Mouse (Mus musculus): ENCODE results near the gene Cdc42bpg. TPM values are rescaled to one million over a fixed set of nuclear protein-coding genes. Genes with fewer than 3 reads are reported as not detected.

Gene Cdc42bpg
- total and polyA plus RNA-seq, 3 experiments = 2.6 to 4.5 TPM; not detected in 1

DNA sequence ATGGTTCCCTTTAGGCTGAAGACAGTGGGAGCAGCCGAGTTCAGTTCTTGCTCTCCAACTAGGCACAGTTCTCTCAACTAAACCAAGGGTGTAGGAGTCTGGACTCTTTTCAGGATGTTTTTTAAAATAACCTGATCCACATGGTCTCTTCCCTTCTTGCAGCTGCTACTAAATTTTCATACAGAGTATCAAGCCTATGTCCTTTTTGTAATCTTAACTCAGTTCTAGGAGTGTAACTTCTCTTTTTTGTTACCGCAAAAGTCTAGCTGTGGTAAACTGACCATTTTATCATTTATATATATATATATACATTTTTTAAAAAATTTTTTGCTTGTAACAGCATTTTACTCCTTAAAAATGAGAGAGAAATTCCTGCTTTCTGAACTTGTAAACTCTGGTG, 63.9 kb downstream of the Cdc42bpg start:
- Histone ChIP-seq H3K27ac (ENCODE audit: control insufficient read depth, low read depth, low read length) (peak overlapping the region; percentile 61), H3K9ac (ENCODE audit: control insufficient read depth, low read depth, low read length, poor library complexity, severe bottlenecking) (no peak overlapping the region; the same call in 1 of the 2 replicates), H3K9me3 (replicated peaks; ENCODE audit: insufficient read depth, low read length) (no peaks in the 10 kb centered on the region), H3K27me3 (ENCODE audit: control insufficient read depth in 1 of 2, insufficient read depth in 2 of 2, low read length in 2 of 2) (no peaks in the 10 kb centered on the region), H3K4me3 (ENCODE audit: control insufficient read depth in 1 of 2, insufficient read depth in 1 of 2, low read depth in 2 of 2, low read length in 2 of 2) (no peak overlapping the region), H3K36me3 (ENCODE audit: control insufficient read depth in 1 of 2, insufficient read depth in 2 of 2, low read length in 2 of 2) (peaks cover 65 to 69% of the 10 kb centered on the region in 2 experiments), H3K4me1 (ENCODE audit: control insufficient read depth in 1 of 2, insufficient read depth in 2 of 2, low read length in 2 of 2) (peaks cover 22 to 32% of the 10 kb centered on the region in 2 experiments), H3K79me2 (ENCODE audit: control insufficient read depth, insufficient read depth, low read length, poor library complexity) (peaks cover 33% of the 10 kb centered on the region)
- TF ChIP-seq MXI1 (IDR thresholded peaks at IDR 0.05; ENCODE audit: low read depth, low read length) (peak; percentile 78), ZNF384 (IDR thresholded peaks at IDR 0.05; ENCODE audit: low read depth, low read length) (peak; percentile 66), SIN3A (IDR thresholded peaks at IDR 0.05; ENCODE audit: low read length) (peak; percentile 79), USF1 (IDR thresholded peaks at IDR 0.05; ENCODE audit: low read depth, low read length) (0 out of 2 replicates have a peak, but pooled peaks have one; percentile 4), EP300 (IDR thresholded peaks at IDR 0.05; ENCODE audit: low read depth in 1 of 2, low read length in 2 of 2) (peak in 1 of 2 experiments; percentile 28; a peak in 1 of 4 replicates), ETS1 (IDR thresholded peaks at IDR 0.05; ENCODE audit: low read depth, low read length) (peak; percentile 42; the same call in 1 of the 2 replicates), GABPA (IDR thresholded peaks at IDR 0.05; ENCODE audit: low read depth, low read length) (no peak), CHD1 (IDR thresholded peaks at IDR 0.05; ENCODE audit: low read depth, low read length) (no peak)
- DNase-seq (ENCODE audit: low read depth, low spot score) = peak; percentile 65

DNA sequence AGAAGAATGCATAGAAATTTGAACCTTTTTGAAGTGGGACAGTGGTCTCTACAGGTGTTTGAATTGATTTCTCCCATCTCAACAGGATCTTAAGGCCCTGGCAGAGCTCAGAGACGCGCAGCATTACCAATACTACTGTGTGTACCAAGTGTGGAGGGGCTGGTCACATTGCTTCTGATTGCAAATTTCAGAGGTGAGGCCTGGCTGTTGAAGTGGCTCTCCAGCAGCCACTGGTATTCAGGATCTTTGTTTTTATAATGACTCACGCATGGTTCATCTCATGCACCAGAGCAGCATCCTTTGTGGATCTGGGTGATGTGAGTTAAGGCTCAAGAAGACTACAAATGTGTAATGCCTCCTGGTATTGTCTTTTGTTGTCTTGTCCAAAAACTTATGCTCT, 66.2 kb downstream of the Cdc42bpg start:
- no peak for DNase-seq (ENCODE audit: low read depth, low spot score)
- Histone ChIP-seq H3K9me3 (replicated peaks; ENCODE audit: insufficient read depth, low read length) (no peaks in the 10 kb centered on the region), H3K79me2 (ENCODE audit: control insufficient read depth, insufficient read depth, low read length, poor library complexity) (peaks cover 17% of the 10 kb centered on the region), H3K4me3 (ENCODE audit: control insufficient read depth in 1 of 2, insufficient read depth in 1 of 2, low read depth in 2 of 2, low read length in 2 of 2) (no peak overlapping the region), H3K27me3 (ENCODE audit: control insufficient read depth in 1 of 2, insufficient read depth in 2 of 2, low read length in 2 of 2) (no peaks in the 10 kb centered on the region), H3K4me1 (ENCODE audit: control insufficient read depth in 1 of 2, insufficient read depth in 2 of 2, low read length in 2 of 2) (peaks cover 15 to 20% of the 10 kb centered on the region in 2 experiments), H3K36me3 (ENCODE audit: control insufficient read depth in 1 of 2, insufficient read depth in 2 of 2, low read length in 2 of 2) (peaks cover 43 to 53% of the 10 kb centered on the region in 2 experiments), H3K27ac (ENCODE audit: control insufficient read depth, low read depth, low read length) (no peak overlapping the region), H3K9ac (ENCODE audit: control insufficient read depth, low read depth, low read length, poor library complexity, severe bottlenecking) (no peak overlapping the region)
- TF ChIP-seq MYC (IDR thresholded peaks at IDR 0.05; ENCODE audit: low read depth, low read length) (no peak), MYB (IDR thresholded peaks at IDR 0.05; ENCODE audit: low read depth, low read length) (no peak), NELFE (IDR thresholded peaks at IDR 0.05; ENCODE audit: low read depth, low read length) (no peak), HCFC1 (IDR thresholded peaks at IDR 0.05; ENCODE audit: low read depth, low read length) (no peak), MXI1 (IDR thresholded peaks at IDR 0.05; ENCODE audit: low read depth, low read length) (no peak), NRF1 (IDR thresholded peaks at IDR 0.05; ENCODE audit: insufficient read depth, low read depth, low read length, poor library complexity, severe bottlenecking) (no peak), USF2 (IDR thresholded peaks at IDR 0.05; ENCODE audit: borderline replicate concordance in 1 of 2, insufficient read depth in 1 of 2, low read depth in 1 of 2, low read length in 2 of 2) (no peak), ETS1 (IDR thresholded peaks at IDR 0.05; ENCODE audit: low read depth, low read length) (no peak), GATA1 (IDR thresholded peaks at IDR 0.05; ENCODE audit: low read depth, low read length) (no peak), KAT2A (conservative IDR thresholded peaks at IDR 0.05; ENCODE audit: low read depth, low read length) (no peak), ZC3H11A (IDR thresholded peaks at IDR 0.05; ENCODE audit: low read depth, low read length) (no peak), UBTF (IDR thresholded peaks at IDR 0.05; ENCODE audit: borderline replicate concordance, insufficient read depth, low read depth, low read length) (no peak), SIN3A (IDR thresholded peaks at IDR 0.05; ENCODE audit: low read length) (no peak), CHD1 (IDR thresholded peaks at IDR 0.05; ENCODE audit: low read depth, low read length) (no peak), RAD21 (IDR thresholded peaks at IDR 0.05; ENCODE audit: low read depth, low read length) (no peak), ZKSCAN1 (IDR thresholded peaks at IDR 0.05; ENCODE audit: low read depth, low read length) (no peak), GABPA (IDR thresholded peaks at IDR 0.05; ENCODE audit: low read depth, low read length) (no peak), MAFK (IDR thresholded peaks at IDR 0.05; ENCODE audit: borderline replicate concordance, low read depth, low read length) (no peak)

Measured in MEL (cell line).